Mouse (Mus musculus) R1 (cell line): ENCODE measurements around the gene Idh2.
A peak's percentile ranks its signal among the peaks of the same experiment; 100 is the strongest.

Source experiments
- DNase-seq: peaks from one replicate; pipeline ENCODE4 v3.0.0-alpha.2; 2018; ENCODE audit warnings: low read depth, low spot score

Idh2 gene

DNA sequence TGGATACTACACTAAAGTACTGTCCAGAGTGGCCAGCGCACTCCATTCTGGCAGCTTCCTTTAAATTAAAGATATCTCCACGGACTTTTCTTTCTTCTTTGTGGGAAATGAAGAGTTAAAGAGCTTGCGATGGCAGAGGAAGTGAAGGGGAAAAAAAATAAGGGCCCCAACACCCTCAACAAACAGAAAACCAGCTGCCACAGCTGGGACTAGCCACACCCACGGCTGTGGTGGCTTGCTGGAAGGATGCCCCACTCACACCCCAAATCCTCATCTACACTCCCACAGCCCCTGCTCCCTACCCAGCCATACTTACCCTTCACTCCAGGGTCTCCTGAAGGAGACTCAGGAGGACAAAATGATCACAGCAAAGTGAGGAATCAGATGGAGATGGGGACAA lies 7.9 kb upstream of the Idh2 start:
- DNase-seq, result no peak

DNA sequence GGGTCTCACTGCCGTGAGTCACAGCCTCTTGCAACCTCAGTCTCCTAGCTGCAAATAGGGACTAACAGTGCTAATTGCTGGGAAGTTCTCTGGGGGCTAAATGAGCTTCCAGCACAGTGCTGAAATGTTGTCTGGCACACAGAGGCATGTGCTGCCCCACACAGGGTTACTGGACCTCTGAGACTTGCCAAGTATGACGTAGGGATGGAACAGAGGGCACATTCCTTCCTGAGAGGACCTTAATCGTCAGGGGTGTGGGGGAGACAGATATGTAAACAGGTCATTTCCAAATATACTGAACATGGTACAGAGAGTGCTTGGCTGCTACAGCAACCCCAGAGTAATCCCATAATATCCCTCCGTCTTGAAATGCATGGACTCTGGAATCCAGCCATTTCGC lies 5.9 kb upstream of the Idh2 start:
- no peak for DNase-seq

DNA sequence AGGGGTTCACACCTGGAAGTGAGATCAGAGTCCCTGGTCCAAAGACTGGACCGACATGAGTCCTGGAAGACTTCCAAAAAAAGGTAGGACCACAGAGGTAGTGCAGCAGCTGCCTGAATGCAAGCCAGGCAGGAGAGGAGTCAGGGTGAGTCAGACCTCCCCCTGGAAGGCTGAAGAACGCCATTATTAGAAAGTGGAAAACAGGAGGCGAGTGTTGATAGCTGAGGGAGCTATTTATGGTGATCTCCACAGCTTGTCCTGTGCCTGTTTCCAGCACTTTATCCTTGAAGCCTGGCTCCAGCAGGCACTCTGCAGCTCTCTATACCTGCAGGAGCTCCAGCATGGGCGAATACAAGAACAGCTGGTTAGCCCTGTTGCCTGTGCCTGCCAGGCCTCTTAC lies 4.0 kb upstream of the Idh2 start:
- DNase-seq, result no peak

DNA sequence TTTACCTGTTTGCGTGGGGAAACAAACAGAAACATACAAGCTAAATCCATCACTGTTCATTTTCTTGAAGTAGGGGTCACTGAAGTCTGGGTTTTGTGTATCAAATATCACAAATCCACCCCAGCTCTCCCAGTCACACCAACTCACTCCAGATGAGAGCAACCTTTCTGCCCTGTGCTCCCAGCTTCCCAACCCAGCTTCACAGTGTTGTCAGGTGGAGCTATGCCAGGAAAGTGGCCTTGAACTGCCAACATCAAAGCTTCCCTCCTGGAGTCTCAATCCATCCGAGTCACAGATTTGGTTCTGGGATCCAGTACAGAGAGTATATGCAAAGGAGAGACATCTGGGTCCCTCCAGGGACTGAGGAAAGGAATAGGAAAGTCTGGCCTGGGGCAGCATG lies 966 bp upstream of the Idh2 start:
- no peak for DNase-seq

DNA sequence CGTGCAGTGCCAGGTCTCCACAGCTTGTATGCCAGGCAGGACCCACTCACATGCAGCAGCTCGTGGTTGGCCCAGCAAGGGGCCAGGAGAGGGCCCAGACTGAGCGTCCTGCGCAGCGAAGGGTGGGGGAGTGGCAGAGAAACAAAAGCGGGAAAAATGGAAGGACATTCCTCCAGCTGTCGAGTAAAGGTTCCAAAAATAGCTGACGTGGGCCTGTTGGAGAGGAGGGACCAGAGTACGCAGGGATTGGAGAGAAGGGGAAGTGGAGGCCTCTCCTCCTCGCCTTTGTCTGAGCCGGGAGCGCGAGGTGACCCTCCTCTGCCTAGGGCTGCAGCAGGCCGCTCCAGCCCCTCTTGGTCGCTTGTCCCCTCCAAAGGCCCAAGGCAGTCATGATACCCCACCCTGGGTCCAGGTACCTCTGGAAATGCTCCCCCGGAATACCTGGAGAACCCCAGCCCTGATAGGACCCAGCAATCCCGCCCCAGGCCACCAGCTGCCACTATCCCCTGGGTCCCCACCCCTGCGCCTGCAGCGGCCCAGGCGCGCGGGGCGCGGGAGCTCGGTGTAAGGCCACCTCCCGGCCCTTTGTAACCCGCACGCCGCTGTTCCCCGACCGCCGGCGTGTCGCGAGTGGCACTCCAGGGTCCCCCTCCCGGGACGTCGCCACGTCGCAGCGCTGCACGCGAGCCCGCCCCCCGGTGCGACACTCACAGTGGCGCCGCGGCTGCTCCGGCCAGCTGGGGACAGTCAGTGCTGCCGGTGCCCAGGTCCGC lies 555 bp downstream of the Idh2 start:
- peak; percentile 93 for DNase-seq

DNA sequence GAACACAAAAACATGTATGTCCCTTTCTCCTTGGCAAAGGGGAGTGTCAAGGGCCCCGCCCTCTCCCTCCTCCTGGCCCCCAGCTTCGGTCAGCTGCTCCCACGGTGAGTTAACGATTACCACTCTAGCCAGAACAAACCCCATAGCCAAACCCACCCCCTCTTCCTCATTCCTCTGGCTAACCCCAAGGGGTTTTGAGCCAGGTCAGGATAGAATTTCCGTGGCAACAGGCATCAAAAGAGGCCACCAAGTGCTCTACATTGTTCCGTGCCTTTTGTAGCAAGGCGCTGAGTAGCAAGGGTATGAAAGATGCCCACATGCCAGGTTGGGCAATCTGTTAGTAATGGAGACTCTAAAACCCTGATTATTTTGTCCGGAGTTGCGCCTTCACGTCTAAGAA lies 1.2 kb downstream of the Idh2 start:
- peak; percentile 62 for DNase-seq

DNA sequence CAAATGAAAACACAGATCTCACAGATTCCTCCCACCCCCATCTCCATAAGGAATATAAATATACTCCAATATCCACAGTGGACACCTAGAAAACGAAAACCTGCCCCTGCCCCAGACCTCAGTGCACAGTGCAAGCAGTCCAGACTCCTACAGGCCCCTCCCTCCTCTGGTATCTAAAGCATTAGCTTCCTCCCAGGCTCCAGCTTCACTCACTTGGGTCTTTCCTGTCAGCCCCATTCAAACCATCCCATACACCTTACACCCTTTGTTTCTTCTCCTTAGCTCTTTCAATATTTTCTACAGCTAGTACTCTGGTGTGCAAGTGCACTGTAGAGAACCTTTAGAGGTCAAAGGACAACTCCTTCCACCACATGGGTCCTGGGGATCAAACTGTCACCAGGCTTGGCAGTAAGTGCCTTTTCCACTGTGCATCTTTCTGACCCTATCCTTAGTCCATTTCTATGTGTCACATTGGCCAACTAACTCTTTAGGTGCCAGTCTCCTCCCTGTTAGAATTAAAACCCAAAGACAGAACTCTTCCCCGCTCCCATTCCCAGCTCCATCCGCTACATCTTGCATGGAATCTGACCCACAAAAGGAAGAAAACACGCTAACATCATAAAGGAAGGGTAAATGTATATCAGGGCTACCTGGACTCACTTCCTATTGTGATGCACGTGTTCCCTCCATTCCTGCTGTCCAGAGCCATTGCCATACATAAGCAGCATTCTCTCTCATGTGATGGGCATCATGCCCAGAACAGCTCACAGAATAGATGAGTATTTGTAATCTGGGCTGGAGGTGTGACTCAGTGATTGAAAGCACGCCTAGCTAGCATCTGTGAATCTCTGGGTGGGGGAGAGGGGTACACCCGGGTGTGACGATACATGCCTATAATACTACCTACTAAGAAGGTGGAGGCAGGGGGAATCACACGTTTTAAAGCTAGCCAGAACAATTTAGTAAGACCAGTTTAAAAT lies 3.8 kb downstream of the Idh2 start:
- peak; percentile 88 for DNase-seq

DNA sequence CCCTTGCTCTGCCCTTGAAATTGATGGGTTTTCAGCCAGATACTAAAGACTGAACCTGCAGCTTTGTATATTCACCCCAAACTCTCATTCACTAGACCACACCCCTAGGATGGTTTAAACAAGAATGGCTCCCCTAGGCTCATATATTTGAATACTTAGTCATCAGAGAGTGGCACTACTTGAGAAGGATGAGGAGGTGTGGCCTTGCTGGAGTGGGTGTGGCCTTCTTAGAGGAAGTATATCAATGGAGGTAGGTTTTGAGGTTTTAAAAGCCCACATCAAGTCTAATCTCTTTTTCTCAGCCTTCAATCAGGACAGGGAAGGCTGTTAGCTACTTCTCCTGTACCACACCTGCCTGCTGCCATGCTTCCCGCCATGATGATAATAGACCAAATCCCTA lies 8.8 kb downstream of the Idh2 start:
- peak; percentile 68 for DNase-seq

DNA sequence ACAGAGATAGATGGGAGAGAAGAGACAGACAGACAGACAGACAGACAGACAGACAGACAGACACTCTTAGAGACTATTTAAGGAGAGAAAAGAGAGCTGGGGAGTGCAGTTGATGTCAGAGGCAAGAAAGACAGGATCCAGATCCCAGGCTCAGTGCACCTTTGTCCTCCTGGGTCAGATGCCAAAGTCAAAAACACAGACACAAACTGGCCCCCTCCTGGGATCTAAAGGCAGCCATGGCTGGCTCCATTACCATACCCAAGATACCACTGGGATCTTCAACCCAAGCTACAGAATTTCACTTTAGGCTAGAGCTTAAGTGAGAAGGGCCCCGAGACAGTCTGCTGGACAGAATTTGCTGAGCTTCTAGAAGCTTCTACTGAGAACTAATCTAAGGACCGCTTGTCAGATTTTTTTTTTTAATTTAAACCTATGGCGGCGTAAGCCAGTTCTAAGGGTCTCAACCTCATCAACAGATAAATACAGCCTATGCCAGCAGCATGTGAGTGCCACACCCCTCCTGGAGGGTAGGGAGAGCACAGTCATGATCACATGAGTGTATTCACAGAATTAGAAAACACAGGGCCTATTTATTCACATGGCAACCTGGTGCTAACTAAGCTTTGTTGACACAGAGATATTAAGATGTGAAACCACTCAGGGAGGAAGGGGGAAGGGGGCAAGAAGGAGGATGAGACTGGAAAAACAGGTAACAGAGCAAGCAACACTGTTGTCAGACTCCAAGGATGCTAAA lies 9.4 kb downstream of the Idh2 start:
- DNase-seq, result peak; percentile 49

DNA sequence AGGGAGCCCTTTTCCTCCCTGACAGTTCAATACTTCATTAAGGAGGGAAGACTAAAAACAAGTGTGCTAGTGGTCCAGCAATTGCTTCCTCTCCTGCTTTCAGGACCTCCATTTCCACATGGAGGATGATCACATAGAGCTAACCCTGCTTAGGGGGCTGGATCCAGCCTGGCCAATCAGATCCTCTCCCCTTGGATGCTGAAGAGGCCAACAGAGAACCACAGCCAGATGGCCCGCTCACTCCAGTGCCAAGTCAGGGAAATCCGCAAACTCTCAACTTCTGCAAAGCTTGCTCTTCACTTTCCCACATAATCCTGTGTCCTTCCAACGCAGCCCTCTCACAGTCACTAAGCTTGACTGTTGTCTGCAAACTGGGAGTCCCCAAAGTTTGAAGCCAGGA lies 11.9 kb downstream of the Idh2 start:
- no peak for DNase-seq

DNA sequence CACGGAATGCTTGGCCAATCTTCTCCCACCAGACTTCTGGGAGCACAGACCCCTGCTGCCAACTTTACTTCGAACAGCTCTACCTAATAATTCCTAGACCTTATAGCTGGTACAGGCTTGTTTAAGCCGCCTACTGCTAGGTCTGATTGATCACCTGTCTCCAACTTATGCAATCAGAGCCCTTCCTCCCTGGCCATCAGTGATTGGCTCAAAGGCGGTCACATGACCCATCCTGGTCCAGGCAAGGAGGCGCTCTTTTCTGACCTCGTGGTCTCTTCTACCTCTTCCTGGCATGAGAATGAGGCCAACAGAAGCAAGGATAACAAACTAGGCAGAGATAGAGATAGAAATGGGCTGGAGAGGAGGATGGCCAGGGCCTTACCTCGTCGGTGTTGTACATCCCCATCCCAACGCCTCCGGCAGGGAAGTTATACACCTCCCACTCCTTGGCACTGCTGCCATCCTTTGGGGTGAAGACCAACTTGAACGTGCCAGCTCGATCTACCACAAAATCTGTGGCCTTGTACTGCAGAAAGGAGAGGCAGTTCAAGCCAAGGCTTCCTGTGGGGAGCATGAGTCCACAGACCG lies 16.7 kb downstream of the Idh2 start:
- peak; percentile 90 for DNase-seq

DNA sequence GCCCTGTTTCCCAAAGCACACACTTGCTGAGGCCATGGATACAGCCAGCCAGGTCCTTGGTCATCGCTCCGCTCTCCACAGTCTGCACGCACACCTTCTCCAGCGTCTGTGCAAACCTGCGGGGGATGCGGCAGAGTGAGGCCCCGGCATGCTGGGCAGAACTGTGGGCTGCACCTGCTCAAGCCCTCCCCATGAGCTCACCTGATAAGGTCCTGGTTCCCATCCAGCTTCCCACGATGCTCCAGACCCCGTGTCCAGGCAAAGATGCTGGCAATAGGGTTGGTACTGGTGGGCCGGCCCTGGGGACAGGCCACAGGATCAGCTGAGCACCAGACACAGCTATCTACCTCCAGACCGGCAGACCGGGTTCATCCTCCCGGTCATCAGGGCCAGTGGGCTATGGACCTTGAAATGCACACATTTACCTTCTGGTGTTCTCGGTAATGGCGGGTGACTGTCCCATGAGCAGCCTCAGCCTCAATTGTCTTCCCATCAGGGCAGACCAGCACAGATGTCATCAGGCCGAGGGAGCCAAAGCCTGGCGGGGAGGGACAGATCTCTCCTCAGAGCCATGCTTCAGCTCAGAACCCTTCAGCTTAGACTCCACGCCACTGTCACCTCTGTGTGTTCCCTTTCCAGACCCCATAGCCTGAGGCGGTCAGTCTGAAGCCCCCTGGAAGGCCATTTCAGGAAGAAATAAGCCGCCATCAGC lies 19.4 kb downstream of the Idh2 start:
- no peak for DNase-seq

DNA sequence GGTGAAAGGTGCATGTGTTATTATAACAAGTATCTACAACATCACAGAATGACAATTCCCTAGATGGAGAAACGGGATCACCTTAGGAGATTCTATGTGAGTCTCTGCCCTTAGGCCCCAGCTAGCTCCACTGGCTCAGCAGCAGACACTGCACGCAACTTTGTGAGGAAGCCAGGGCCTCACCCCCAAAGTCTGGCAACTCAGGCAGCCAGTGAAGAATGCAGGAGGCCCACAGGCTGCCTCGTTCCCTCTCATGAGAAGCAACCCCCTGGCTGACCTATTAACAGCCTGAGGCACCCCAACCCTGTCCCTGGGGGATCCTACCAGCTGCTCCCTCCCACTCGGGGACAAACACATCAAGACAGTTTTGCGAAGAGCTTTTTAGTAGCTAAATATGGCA lies 20.7 kb downstream of the Idh2 start:
- no peak for DNase-seq

DNA sequence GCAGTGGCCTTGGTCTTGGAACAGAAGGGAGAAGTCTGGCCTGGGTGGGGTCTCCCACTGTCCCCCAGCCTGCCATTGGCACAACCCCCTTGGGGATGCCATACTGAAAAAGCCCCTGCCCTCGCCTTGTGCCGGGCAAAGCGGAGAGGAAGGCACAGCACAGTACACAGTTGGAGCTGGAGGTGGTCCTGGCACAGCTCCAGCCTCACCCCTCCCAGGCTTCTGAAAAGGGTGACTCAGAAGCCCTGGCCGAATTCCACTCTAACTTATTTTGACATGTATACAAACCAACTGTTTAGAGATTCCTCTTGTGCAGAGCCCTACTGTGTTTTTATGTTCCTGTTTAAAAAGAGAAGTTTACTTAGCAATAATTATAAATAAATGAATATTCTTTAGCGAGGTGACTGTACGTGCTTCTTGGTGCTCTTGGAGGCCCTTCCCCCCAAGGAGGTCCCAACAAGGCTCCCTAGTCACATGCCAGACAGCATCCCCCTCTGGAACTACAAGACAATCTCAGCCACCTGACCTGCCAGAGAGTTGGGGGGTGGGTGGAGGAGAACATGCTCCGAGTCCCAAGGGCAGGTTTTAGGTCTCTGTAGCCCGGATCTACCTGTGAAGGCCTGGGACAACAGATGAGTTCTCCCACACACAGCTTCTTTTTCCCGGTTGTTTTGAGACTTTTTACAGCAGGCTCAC lies 22.7 kb downstream of the Idh2 start:
- peak; percentile 60 for DNase-seq

DNA sequence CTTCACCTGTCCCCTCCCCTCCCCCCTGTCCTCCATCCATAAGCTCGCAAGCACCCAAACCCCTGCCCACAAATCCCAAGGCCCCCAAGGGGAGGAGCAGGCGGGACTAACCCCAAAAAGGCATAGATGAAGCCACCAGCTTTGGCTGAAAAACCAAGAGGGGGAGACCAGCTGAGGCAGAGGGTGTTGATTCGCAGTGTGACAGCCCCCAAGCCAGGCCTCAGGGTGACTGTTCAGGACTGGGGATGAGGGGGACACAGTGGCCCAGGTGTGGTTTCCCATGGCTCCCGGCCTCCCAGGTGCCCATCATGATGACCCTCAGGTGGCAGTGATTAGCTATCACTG lies 23.4 kb downstream of the Idh2 start:
- no peak for DNase-seq

DNA sequence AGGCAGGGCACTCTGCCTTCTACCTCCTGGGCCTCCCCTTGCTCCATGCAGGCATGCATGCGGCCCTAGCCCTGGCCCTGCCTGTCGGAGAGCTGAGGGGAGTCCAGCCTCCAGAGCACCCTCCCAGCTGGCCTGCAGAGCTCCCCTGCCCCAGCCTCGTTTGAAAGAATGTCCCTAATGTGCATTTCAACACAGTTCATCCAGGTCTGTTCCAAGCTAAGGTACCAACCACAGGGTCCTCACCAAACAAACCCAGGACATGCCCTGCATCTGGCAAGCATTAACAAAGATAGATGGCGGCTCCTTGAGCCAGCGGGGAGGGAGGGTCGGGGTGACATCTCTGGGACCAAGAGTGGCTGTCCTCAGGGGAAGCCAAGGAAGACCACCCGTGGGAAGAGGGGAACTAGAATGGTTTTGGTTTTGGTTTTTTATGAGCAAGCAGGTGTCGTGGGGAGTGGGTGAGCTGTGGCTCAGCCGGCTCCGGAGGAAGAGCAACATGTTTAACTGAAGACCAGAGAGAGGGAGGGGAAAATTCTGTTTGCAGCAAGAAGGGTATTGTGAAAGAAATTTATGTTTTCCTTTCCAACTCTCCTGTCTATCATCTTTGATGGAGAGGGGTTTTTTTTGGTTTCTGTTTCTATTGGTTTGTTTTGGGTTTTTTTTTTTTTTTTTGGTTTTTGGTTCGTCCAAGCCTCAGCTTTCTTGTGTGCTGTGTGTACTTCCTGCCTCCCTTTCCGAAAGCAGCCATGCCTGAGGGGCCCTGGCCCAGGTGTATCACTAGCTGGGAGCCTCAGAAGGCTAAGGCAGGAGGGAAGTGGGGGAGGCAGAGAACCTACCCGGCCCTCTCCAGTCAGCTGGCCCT lies 24.0 kb downstream of the Idh2 start:
- no peak for DNase-seq

DNA sequence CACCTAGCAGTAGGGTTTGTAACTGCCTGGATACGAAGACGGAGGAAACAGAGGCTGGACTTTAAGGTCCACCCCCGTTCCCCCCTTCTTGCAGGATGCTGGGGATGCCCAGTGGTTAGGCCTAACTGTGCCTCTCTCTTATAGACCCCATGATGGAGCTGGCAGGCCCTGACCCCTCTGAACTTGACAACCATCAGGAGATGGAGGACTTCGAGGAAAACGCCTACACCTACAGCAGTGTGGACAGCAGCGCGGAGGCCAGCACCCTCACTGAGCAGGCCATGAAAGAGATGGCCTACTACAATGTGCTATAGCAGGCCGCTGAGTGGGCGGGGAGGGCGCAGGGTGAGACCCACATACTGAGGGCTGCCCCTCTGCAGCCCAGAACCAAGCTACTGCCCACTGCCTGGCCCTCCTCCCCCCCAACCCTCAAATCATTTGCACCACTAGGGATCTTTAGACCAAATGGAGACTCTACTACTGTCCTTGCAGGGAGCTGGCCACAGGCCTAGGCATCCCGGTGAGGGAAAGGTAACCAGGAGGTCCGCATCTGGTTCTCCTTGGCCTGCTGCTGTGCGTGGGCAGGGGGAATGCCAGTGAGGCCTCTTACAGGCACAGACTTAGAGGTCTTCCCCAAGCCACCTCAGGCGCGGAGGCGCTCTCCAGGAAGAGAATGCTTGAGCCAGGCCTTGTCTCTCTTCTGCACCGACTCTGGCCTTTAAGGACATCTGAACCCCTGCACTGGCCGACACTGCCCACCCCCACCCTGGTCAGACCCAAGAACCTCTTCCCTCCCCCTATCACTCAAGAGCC lies 24.8 kb downstream of the Idh2 start:
- DNase-seq, result no peak

DNA sequence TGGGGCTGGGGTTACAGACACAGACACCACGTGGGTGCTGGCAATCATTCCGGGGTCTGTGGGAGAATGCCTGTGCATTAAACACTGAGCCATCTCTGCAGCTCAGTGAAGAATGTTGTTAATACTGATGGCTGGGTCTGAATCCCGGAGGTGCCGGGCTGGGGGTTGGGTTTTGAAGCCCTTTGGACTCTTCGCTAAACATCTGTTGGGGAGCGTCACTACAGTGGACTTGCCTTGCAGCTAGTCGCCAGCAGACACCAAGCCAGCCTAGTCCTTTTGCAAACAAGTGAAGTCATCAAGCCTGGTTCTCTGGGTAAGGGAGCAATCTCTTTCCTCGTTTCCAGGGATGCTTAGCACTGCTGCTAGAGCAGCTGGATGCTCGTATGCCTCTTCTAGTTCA lies 27.0 kb downstream of the Idh2 start:
- no peak for DNase-seq
